Mouse (Mus musculus) frontal cortex, adult 2 months (tissue): ENCODE measurements around the gene Flywch2. TPM values are rescaled to one million over a fixed set of nuclear protein-coding genes. Genes with fewer than 3 reads are reported as not detected.
"Not testable (repeated sequence)": the region's sequence is repeated elsewhere in the genome, so short reads cannot be mapped to it uniquely, and the experiment has no call there.

Experiments used
- DNase-seq, 2 experiments: peaks; one replicate each; pipeline ENCODE4 v3.0.0; 2022; ENCODE audit warnings: low spot score in 1 of 2; ENCODE audit errors: extremely low spot score in 1 of 2
- polyA plus RNA-seq: library from polyadenylated mRNA; depleted of rRNA; stranded (reverse); fragments of >200 nt; gene quantifications from 2 replicates; pipeline ENCODE4 v1.2.3, GENCODE M21; 2012

The Flywch2 gene
- polyA plus RNA-seq, 1 experiment = 38.8 TPM

- no peak for DNase-seq
Observed at GRCm38 (mm10) chr17:23791079-23791357, 5.1 kb upstream of the Flywch2 start.

GRCm38 (mm10) chr17:23790269-23791078 is 4.6 kb upstream of the Flywch2 start, which contains the start of gene Srrm2:
Gene Srrm2, plus strand, starts transcription at chr17:23790532.
- peak in 1 of 2 experiments; percentile 54 for DNase-seq

GRCm38 (mm10) chr17:23789749-23790268 is 3.9 kb upstream of the Flywch2 start:
- no peak for DNase-seq

GRCm38 (mm10) chr17:23788973-23789372 is 3.1 kb upstream of the Flywch2 start:
- DNase-seq = no peak

GRCm38 (mm10) chr17:23786510-23786931 is 640 bp upstream of the Flywch2 start:
- peak in 1 of 2 experiments; percentile 47 for DNase-seq

- DNase-seq = no peak
Observed at GRCm38 (mm10) chr17:23783352-23783751, 2.5 kb downstream of the Flywch2 start.

GRCm38 (mm10) chr17:23778447-23778846 is 7.4 kb downstream of the Flywch2 start:
- DNase-seq = no peak

- no peak for DNase-seq
Observed at GRCm38 (mm10) chr17:23777141-23777540, 8.7 kb downstream of the Flywch2 start.

GRCm38 (mm10) chr17:23776216-23776615 is 9.7 kb downstream of the Flywch2 start:
- no peak for DNase-seq

- DNase-seq = peak; percentile 67 to 86
Observed at GRCm38 (mm10) chr17:23774090-23774489, 11.8 kb downstream of the Flywch2 start.

GRCm38 (mm10) chr17:23773676-23774075 is 12.2 kb downstream of the Flywch2 start:
- DNase-seq = no peak

- DNase-seq = not testable (repeated sequence)
Observed at GRCm38 (mm10) chr17:23772219-23772556, 13.7 kb downstream of the Flywch2 start.

GRCm38 (mm10) chr17:23771284-23772218 is 14.3 kb downstream of the Flywch2 start, which contains the start of gene Flywch1:
Gene Flywch1, minus strand, starts transcription at chr17:23771602.
- DNase-seq = peak; percentile 99

- DNase-seq = peak in 1 of 2 experiments; percentile 40
Observed at GRCm38 (mm10) chr17:23770896-23771283, 15.0 kb downstream of the Flywch2 start.

GRCm38 (mm10) chr17:23770493-23770892 is 15.4 kb downstream of the Flywch2 start:
- DNase-seq = peak in 1 of 2 experiments; percentile 38

- DNase-seq = no peak
Observed at GRCm38 (mm10) chr17:23762976-23763375, 22.9 kb downstream of the Flywch2 start.

GRCm38 (mm10) chr17:23761155-23761554 is 24.7 kb downstream of the Flywch2 start:
- DNase-seq = no peak

- no peak for DNase-seq
Observed at GRCm38 (mm10) chr17:23760231-23760630, 25.6 kb downstream of the Flywch2 start.

GRCm38 (mm10) chr17:23758801-23759200 is 27.1 kb downstream of the Flywch2 start:
- no peak for DNase-seq

GRCm38 (mm10) chr17:23757581-23757980 is 28.3 kb downstream of the Flywch2 start:
- no peak for DNase-seq

GRCm38 (mm10) chr17:23755689-23756088 is 30.2 kb downstream of the Flywch2 start:
- DNase-seq = no peak
